Mouse (Mus musculus) ES-Bruce4 (cell line): ENCODE results near the gene Arhgap29.

Experiments
- CTCF ChIP-seq: IDR thresholded peaks from one replicate; pipeline ENCODE4 v1.8.1; 2011; ENCODE audit warnings: low read depth, low read length
- EP300 ChIP-seq: IDR thresholded peaks from 2 replicates; pipeline ENCODE4 v1.6.1; 2011; ENCODE audit warnings: low read depth, low read length; ENCODE audit not compliant: insufficient read depth
- POLR2A ChIP-seq: IDR thresholded peaks from one replicate; pipeline ENCODE4 v1.8.1; 2011; ENCODE audit warnings: low read length; ENCODE audit not compliant: insufficient read depth

GRCm38 (mm10) chr3:121906623-121907022 is 45.7 kb upstream of the Arhgap29 start:
- TF ChIP-seq CTCF (no peak), POLR2A (no peak), EP300 (no peak)
